Mouse (Mus musculus) brown adipose tissue, adult 24 weeks (tissue): Measurements from ENCODE around the gene Ap3m1. TPM values are rescaled to one million over a fixed set of nuclear protein-coding genes. Genes with fewer than 3 reads are reported as not detected.

Source experiments
- H3K27ac ChIP-seq: fragments of 200-500 bp; replicated peaks from 2 replicates; pipeline ENCODE4 v1.5.1; 2012; ENCODE audit warnings: low read depth, mild to moderate bottlenecking, low read length
- H3K4me1 ChIP-seq: fragments of 200-500 bp; 2 replicates; pipeline ENCODE4 v1.6.1; 2012; ENCODE audit warnings: low read length, mixed read lengths; ENCODE audit not compliant: control insufficient read depth, insufficient read depth, insufficient read length
- H3K4me3 ChIP-seq: fragments of 200-500 bp; 2 replicates; pipeline ENCODE4 v1.5.1; 2012; ENCODE audit warnings: low read depth, mild to moderate bottlenecking, low read length, moderate library complexity; ENCODE audit not compliant: insufficient read depth
- polyA plus RNA-seq: library from polyadenylated mRNA; stranded (reverse); fragments of >200 nt; gene quantifications from 2 replicates; pipeline ENCODE4 v1.2.4, GENCODE M21; 2012; ENCODE audit not compliant: missing spikeins, insufficient read depth, insufficient read length

Ap3m1 gene
- polyA plus RNA-seq, 1 experiment, result 35.0 TPM

- H3K27ac ChIP-seq, result peak overlapping the region; percentile 97
- peak overlapping the region; percentile 67 for H3K4me3 ChIP-seq
- peaks cover 4% of the 10 kb centered on the region; the same call in 1 of the 2 replicates for H3K4me1 ChIP-seq
These were observed 762 bp downstream of the Ap3m1 start for GRCm38 (mm10) chr14:21051380-21052111.

- Histone ChIP-seq H3K4me3 (no peak overlapping the region), H3K27ac (no peak overlapping the region), H3K4me1 (peaks cover 4% of the 10 kb centered on the region; the same call in 1 of the 2 replicates)
These were observed 1.6 kb downstream of the Ap3m1 start for GRCm38 (mm10) chr14:21050734-21051133.

DNA sequence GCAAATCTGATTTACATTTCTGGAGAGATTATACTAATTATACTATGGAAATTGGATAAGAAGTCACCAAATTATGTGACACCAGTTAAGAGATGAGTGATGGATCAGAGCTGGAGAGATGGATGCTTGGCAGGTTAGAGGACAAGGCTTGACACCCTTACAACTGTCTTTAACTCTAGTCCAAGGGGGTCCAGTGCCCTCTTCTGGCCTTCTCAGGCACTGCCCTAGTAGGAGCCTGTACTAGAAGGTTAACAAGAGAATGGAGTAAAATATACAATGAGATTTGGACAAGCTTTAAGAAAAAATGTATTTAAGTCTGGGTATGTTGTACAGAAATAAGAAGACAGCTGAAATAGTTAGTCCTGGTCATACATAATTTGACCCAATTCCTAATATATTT, 3.4 kb downstream of the Ap3m1 start:
- H3K4me3 ChIP-seq, result no peak overlapping the region
- peaks cover 4% of the 10 kb centered on the region; the same call in 1 of the 2 replicates for H3K4me1 ChIP-seq
- H3K27ac ChIP-seq, result no peak overlapping the region

- Histone ChIP-seq H3K4me1 (peaks cover 4% of the 10 kb centered on the region; the same call in 1 of the 2 replicates), H3K27ac (peak overlapping the region; percentile 21; the same call in 1 of the 2 replicates), H3K4me3 (no peak overlapping the region)
These were observed 4.5 kb downstream of the Ap3m1 start for GRCm38 (mm10) chr14:21047840-21048239.

GRCm38 (mm10) chr14:21039623-21040022, 12.7 kb downstream of the Ap3m1 start:
- Histone ChIP-seq H3K4me3 (no peak overlapping the region), H3K27ac (no peak overlapping the region), H3K4me1 (no peaks in the 10 kb centered on the region)

GRCm38 (mm10) chr14:21039077-21039476, 13.2 kb downstream of the Ap3m1 start:
- H3K4me3 ChIP-seq, result no peak overlapping the region

GRCm38 (mm10) chr14:21034791-21035190, 17.5 kb downstream of the Ap3m1 start:
- no peak overlapping the region for H3K4me3 ChIP-seq
- H3K27ac ChIP-seq, result no peak overlapping the region
- peaks cover 7% of the 10 kb centered on the region; the same call in 1 of the 2 replicates for H3K4me1 ChIP-seq

More at GRCm38 (mm10) chr14:21039077-21039476, 13.2 kb downstream of the Ap3m1 start:
- Histone ChIP-seq H3K27ac (no peak overlapping the region), H3K4me1 (peaks cover under 1% of the 10 kb centered on the region; the same call in 1 of the 2 replicates)

GRCm38 (mm10) chr14:21034271-21034670, 18.0 kb downstream of the Ap3m1 start:
- Histone ChIP-seq H3K27ac (no peak overlapping the region), H3K4me3 (no peak overlapping the region), H3K4me1 (peaks cover 7% of the 10 kb centered on the region; the same call in 1 of the 2 replicates)

GRCm38 (mm10) chr14:21031783-21032511, 20.4 kb downstream of the Ap3m1 start:
- Histone ChIP-seq H3K4me3 (0 out of 2 replicates have a peak overlapping the region, but pooled peaks have one; percentile 5), H3K4me1 (peaks cover 7% of the 10 kb centered on the region; the same call in 1 of the 2 replicates), H3K27ac (peak overlapping the region; percentile 90)

GRCm38 (mm10) chr14:21029025-21029659, 23.2 kb downstream of the Ap3m1 start:
- Histone ChIP-seq H3K4me3 (no peak overlapping the region), H3K4me1 (peaks cover 7% of the 10 kb centered on the region; the same call in 1 of the 2 replicates), H3K27ac (no peak overlapping the region)

GRCm38 (mm10) chr14:21027542-21027941, 24.8 kb downstream of the Ap3m1 start:
- Histone ChIP-seq H3K4me1 (peaks cover 5% of the 10 kb centered on the region; the same call in 1 of the 2 replicates), H3K4me3 (no peak overlapping the region), H3K27ac (no peak overlapping the region)

DNA sequence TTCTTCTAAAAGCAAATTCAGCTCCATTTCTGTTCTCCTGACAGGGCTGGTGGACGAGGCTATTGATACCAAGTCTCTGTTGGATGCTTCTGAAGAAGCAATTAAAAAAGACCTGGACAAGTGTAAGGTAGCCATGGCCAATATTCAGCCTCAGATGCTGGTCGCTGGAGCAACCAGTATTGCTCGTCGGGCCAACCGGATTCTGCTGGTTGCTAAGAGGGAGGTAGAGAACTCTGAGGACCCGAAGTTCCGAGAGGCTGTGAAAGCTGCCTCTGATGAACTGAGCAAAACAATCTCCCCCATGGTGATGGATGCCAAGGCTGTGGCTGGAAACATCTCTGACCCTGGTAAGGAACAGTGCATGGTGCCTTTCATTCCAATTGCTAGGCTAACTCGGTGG, 31.9 kb downstream of the Ap3m1 start:
- no peak overlapping the region for H3K4me3 ChIP-seq

GRCm38 (mm10) chr14:21018977-21019376, 33.3 kb downstream of the Ap3m1 start:
- Histone ChIP-seq H3K27ac (no peak overlapping the region), H3K4me1 (no peaks in the 10 kb centered on the region), H3K4me3 (no peak overlapping the region)

More for the DNA sequence above, 31.9 kb downstream of the Ap3m1 start:
- Histone ChIP-seq H3K4me1 (no peaks in the 10 kb centered on the region), H3K27ac (no peak overlapping the region)

GRCm38 (mm10) chr14:21017871-21018270, 34.4 kb downstream of the Ap3m1 start:
- Histone ChIP-seq H3K27ac (no peak overlapping the region), H3K4me3 (no peak overlapping the region), H3K4me1 (no peaks in the 10 kb centered on the region)

DNA sequence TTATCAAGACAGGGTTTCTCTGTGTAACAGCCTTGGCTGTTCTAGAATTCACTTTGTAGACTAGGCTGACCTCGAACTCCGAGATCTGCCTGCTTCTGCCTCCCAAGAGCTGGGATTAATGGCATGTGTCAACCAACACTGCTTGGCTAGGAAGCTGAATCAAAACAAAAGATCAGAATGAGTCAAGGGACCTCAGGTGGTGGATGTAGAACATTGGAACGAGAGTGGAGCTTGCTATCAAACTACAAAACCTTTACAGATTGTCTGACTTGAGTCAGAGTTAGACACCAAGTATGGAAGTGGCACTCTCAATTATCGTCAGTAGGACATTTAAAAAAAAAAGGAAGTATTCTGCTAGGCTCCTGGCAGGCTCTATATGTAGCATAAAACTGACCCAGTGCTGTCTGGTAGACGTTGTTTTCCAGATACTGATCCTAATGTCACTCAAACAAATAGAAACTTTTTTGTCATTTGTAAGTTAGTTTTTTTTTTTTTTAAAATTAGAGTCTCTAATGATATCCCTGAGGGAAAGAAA, 38.4 kb downstream of the Ap3m1 start:
- Histone ChIP-seq H3K27ac (no peak overlapping the region), H3K4me3 (no peak overlapping the region), H3K4me1 (no peaks in the 10 kb centered on the region)
